Mouse (Mus musculus): ENCODE results near the gene Litaf.

DNA sequence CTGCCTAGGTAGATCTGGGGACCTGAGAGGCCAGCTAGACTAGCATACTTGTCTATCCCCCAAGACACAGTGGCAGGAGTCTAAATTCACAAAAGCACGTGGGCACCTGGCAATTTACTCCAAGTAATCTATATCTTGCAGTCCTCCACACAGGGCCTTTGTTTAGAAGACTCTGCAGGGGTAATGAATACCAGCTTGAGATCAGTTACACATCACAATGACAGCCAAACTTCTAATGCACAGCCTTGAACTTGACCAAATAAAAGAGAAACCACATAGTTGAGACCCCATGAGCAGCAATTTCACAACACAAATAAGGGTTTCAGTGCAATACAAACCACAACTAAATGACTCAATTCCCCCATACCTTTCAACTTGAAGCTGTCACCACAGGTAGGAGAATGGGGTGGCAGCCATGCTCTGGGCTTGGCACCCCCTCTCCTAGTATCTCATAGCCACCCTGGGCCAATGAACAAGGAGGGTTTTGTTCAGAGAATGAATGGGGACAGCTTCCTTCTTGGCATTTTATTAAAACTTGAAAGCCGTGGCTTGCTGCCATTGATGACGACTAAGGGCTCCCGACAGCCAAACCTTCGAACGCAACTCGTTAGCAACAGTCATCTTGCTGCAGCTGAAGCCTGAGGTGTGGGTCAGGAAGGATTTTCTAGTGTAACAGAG is 107.1 kb downstream of the Litaf start:
- TF ChIP-seq GATA1 (IDR thresholded peaks at IDR 0.05; ENCODE audit: borderline replicate concordance, low read length) (no peak), FLI1 (IDR thresholded peaks at IDR 0.05; ENCODE audit: low read length) (no peak)
